Mouse (Mus musculus): Measurements from ENCODE around the gene Tmem184b. TPM values are rescaled to one million over a fixed set of nuclear protein-coding genes. Genes with fewer than 3 reads are reported as not detected.

Tmem184b gene
- polyA plus RNA-seq, 1 experiment: 78.2 TPM

- DNase-seq (ENCODE audit: extremely low spot score in 1 of 2, low spot score in 1 of 2): no peak
Measured at GRCm38 (mm10) chr15:79430461-79431000, 27.2 kb upstream of the Tmem184b start.

GRCm38 (mm10) chr15:79429994-79430393 is 26.6 kb upstream of the Tmem184b start:
- DNase-seq (ENCODE audit: extremely low spot score in 1 of 2, low spot score in 1 of 2): no peak

- no peak for DNase-seq (ENCODE audit: extremely low spot score in 1 of 2, low spot score in 1 of 2)
Measured at GRCm38 (mm10) chr15:79429527-79429926, 26.2 kb upstream of the Tmem184b start.

GRCm38 (mm10) chr15:79428616-79429015 is 25.2 kb upstream of the Tmem184b start:
- DNase-seq (ENCODE audit: extremely low spot score in 1 of 2, low spot score in 1 of 2): no peak

DNA sequence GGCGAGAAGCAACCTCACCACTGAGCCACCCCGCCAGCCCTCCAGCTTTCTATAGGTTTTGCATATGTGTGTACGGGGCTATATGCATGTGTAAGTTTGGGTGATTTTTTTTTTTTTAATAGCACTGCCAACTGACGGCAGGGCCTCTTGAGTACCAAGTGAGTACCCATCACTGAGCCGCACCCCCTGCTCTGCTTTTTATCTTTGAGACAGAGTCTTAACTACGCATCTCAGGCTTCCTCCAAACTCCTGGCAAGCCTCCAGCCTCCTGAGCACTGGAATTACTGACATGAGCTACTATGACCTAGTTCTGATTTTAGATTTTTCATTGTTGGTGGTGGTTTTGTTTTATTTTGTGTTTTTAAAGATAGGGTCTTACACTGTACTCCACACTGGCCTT is 24.1 kb upstream of the Tmem184b start:
- no peak for DNase-seq (ENCODE audit: extremely low spot score in 1 of 2, low spot score in 1 of 2)

DNA sequence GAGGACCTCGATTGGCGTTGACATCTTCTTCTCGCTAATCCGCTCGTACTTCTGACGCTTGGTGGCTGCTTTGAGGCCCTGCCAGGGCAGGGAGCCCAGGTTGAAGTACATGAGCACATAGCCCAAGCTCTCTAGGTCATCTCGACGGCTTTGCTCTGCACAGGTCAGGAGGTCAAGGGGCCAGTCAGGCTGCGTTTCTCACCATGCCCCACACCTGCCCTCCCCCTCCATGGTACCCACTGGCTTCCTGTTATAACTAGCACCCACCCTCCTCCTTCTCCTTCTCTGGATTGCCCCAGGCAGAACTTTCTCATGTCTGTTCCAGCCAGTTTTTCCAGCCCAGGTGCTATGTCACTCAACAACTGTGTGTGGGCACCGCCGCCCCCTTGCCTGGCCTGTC is 22.1 kb upstream of the Tmem184b start:
- no peak for DNase-seq (ENCODE audit: extremely low spot score in 1 of 2, low spot score in 1 of 2)

DNA sequence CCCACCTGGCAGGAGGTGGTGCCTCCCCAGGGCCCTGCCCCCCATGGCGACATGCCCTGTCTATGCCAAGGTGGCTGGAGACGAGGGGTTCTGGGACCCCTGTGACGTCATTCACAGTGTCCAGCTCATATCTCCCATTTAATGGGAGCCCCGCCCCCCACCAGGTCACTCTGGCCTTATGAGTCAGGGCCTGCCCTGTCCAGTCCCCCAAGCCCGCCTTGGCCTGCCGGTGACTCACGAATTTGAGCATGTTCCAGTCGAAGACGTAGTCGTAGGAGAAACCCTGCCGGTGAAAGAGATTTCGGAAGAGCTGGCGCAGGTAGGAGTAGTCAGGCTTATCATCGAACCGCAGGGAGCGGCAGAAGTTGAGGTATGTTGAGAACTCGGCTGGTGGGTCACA is 21.2 kb upstream of the Tmem184b start:
- DNase-seq (ENCODE audit: extremely low spot score in 1 of 2, low spot score in 1 of 2): no peak

DNA sequence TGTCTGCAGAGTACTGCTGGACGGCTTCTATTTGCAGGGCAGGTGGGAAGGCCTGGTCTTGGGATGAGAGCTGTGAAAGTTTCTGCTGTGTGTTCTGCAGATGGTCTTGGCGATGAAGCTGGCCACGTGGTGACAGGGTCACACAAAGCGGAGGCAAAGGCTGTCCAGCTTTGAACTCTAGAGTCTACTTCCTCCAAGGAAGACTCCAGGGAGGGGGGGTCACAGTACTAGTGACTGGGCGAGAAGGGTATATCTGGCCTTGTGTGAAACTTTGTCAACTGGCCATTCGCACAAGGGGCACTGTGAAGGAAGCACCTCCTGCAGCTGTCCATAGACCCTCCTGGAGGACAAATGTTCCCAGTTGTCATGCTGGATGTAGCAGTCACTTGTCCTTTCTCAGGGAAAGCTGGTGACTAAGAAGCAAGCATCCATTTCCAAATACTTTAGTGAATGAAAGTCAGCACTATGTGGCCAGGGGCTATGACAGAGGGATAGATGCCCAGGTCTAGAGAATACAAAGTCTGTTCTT is 19.4 kb upstream of the Tmem184b start:
- no peak for DNase-seq (ENCODE audit: extremely low spot score in 1 of 2, low spot score in 1 of 2)

DNA sequence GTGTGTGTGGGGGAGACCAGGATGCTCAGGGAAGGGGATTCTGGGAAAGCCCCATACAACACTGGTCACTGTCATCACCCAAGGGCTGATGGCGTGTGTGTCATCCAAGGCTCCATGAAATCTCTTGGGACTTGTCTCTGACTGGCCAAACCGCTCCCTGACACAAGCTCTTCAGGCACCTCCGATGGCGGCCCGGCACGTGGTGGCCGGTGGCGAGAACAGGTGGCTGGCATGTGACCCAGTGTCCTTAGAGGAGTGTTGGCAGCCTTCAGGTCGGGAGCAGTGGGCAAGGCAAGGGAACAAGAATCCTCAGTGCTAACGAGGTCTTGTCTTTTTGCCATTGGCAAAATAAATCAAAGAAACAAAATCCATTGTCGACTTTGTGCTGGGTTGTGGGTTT is 15.3 kb upstream of the Tmem184b start:
- DNase-seq (ENCODE audit: extremely low spot score in 1 of 2, low spot score in 1 of 2): no peak

- DNase-seq (ENCODE audit: extremely low spot score in 1 of 2, low spot score in 1 of 2): no peak
Measured at GRCm38 (mm10) chr15:79418265-79418664, 14.9 kb upstream of the Tmem184b start.

GRCm38 (mm10) chr15:79417379-79417778 is 14.0 kb upstream of the Tmem184b start:
- no peak for DNase-seq (ENCODE audit: extremely low spot score in 1 of 2, low spot score in 1 of 2)

DNA sequence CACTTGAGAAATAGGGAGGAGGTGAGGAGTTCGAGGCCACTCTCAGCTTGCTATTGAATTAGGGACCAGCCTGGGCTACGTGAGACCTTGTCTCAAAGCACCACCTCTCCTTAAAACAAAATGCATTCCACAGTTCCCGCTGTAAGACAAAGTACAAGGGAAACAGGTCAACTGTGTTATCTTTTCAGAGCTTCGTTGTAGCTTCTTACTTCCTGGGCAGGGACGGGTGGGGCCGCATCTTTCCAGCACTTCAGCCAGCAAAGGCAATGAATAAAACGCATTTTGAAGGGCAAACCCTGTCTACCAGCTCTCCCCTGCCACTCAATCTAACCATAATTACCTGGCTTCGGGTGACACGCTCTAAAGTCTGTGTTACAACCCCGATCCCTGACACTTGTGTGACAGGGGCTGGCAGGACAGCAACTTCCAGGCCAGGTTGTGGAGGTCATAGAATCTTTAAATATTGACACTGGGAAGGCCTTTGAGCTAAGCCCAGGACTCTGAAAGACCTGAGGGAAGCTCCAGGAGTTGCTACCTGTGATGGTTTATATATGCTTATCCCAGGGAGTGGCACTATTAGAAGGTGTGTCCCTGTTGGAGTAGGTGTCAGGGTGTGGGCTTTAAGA is 13.2 kb upstream of the Tmem184b start:
- no peak for DNase-seq (ENCODE audit: extremely low spot score in 1 of 2, low spot score in 1 of 2)

GRCm38 (mm10) chr15:79414513-79414912 is 11.1 kb upstream of the Tmem184b start:
- no peak for DNase-seq (ENCODE audit: extremely low spot score in 1 of 2, low spot score in 1 of 2)

GRCm38 (mm10) chr15:79413802-79414201 is 10.4 kb upstream of the Tmem184b start:
- no peak for DNase-seq (ENCODE audit: extremely low spot score in 1 of 2, low spot score in 1 of 2)

DNA sequence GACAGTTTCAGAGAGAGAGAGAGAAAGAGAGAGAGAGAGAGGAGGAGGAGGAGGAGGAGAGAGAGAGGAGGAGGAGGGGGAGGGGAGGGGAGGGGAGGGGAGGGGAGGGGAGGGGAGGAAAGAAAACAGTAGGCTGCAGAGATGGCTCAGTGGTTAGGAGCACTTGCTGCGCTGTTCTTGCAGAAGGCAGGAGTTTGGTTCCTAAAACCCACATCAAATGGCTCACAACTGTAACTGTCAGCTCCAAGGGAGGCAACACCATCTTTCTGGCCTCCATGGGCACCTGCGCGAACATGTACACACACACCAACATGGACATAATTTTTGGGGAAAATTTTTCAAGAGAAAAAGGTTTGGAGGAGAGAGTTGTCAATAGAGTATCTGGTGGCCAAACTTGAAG is 9.8 kb upstream of the Tmem184b start:
- no peak for DNase-seq (ENCODE audit: extremely low spot score in 1 of 2, low spot score in 1 of 2)

- no peak for DNase-seq (ENCODE audit: extremely low spot score in 1 of 2, low spot score in 1 of 2)
Measured at GRCm38 (mm10) chr15:79411363-79412065, 8.1 kb upstream of the Tmem184b start.

- DNase-seq (ENCODE audit: extremely low spot score in 1 of 2, low spot score in 1 of 2): no peak
Measured at GRCm38 (mm10) chr15:79409077-79409573, 5.8 kb upstream of the Tmem184b start.

- no peak for DNase-seq (ENCODE audit: extremely low spot score in 1 of 2, low spot score in 1 of 2)
Measured at GRCm38 (mm10) chr15:79406564-79406963, 3.2 kb upstream of the Tmem184b start.

- no peak for DNase-seq (ENCODE audit: extremely low spot score in 1 of 2, low spot score in 1 of 2)
Measured at GRCm38 (mm10) chr15:79404277-79404676, 908 bp upstream of the Tmem184b start.

- DNase-seq (ENCODE audit: extremely low spot score in 1 of 2, low spot score in 1 of 2): no peak
Measured at GRCm38 (mm10) chr15:79403763-79404210, 418 bp upstream of the Tmem184b start.

- DNase-seq (ENCODE audit: extremely low spot score in 1 of 2, low spot score in 1 of 2): no peak
Measured at GRCm38 (mm10) chr15:79402176-79402575, 1.2 kb downstream of the Tmem184b start.

DNA sequence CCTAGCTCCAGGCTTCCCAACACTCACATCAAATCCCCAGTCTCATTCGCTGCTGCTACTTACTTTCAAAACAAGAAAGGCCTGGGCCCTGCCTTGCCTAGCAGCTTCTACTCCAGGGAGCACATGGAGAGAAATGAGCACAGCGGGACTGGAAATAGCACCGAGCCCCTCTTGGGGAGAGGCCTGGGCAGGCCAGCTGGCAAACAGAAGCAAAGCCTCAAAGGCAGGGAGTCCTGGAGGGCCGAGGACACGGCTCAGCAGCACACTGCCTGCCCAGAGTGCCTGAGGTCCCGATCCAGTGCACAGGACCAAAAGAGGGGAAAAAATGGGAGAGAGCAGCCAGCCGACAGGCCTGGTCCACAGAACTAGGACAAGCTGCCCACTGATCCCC is 2.4 kb downstream of the Tmem184b start:
- no peak for DNase-seq (ENCODE audit: extremely low spot score in 1 of 2, low spot score in 1 of 2)
